Mouse (Mus musculus) ES-Bruce4 (cell line): ENCODE measurements around the gene Tmcc2. TPM values are rescaled to one million over a fixed set of nuclear protein-coding genes. Genes with fewer than 3 reads are reported as not detected.

Source experiments
- H3K27ac ChIP-seq: 2 replicates; pipeline ENCODE4 v1.5.1; 2012; ENCODE audit warnings: low read length, inconsistent platforms; ENCODE audit not compliant: insufficient read depth
- H3K27me3 ChIP-seq: 2 replicates; pipeline ENCODE4 v1.6.1; 2012; ENCODE audit warnings: mild to moderate bottlenecking, low read length, inconsistent platforms; ENCODE audit not compliant: control insufficient read depth, poor library complexity, insufficient read depth, severe bottlenecking
- H3K36me3 ChIP-seq: 2 replicates; pipeline ENCODE4 v1.6.1; 2012; ENCODE audit warnings: inconsistent platforms, mild to moderate bottlenecking, low read length, moderate library complexity; ENCODE audit not compliant: control insufficient read depth, poor library complexity, insufficient read depth, severe bottlenecking
- H3K4me1 ChIP-seq: one replicate; pipeline ENCODE4 v1.8.1; 2011; ENCODE audit warnings: low read length; ENCODE audit not compliant: control insufficient read depth, insufficient read depth
- H3K4me3 ChIP-seq: 2 replicates; pipeline ENCODE4 v1.5.1; 2011; ENCODE audit warnings: low read depth, mild to moderate bottlenecking, low read length
- H3K9ac ChIP-seq: 2 replicates; pipeline ENCODE4 v1.6.1; 2012; ENCODE audit warnings: low read depth, mild to moderate bottlenecking, inconsistent platforms; ENCODE audit not compliant: poor library complexity, severe bottlenecking
- H3K9me3 ChIP-seq: replicated peaks from 2 replicates; pipeline ENCODE4 v1.6.1; 2012; ENCODE audit warnings: mild to moderate bottlenecking, low read length, inconsistent platforms; ENCODE audit not compliant: control insufficient read depth, poor library complexity, insufficient read depth, severe bottlenecking
- CTCF ChIP-seq: IDR thresholded peaks from one replicate; pipeline ENCODE4 v1.8.1; 2011; ENCODE audit warnings: low read depth, low read length
- EP300 ChIP-seq: IDR thresholded peaks from 2 replicates; pipeline ENCODE4 v1.6.1; 2011; ENCODE audit warnings: low read depth, low read length; ENCODE audit not compliant: insufficient read depth
- POLR2A ChIP-seq: IDR thresholded peaks from one replicate; pipeline ENCODE4 v1.8.1; 2011; ENCODE audit warnings: low read length; ENCODE audit not compliant: insufficient read depth
- polyA plus RNA-seq: library from polyadenylated mRNA; stranded (reverse); fragments of >200 nt; gene quantifications from 2 replicates; pipeline ENCODE4 v1.2.4, GENCODE M21; 2011; ENCODE audit warnings: low read depth; ENCODE audit not compliant: missing spikeins, insufficient read depth, insufficient read length

Gene Tmcc2
- polyA plus RNA-seq, 1 experiment, result 11.1 TPM

- Histone ChIP-seq H3K27me3 (no peaks in the 10 kb centered on the region), H3K9ac (no peak overlapping the region), H3K27ac (no peak overlapping the region), H3K36me3 (no peaks in the 10 kb centered on the region), H3K4me3 (no peak overlapping the region), H3K9me3 (no peaks in the 10 kb centered on the region), H3K4me1 (peaks cover 18% of the 10 kb centered on the region)
- TF ChIP-seq POLR2A (no peak), CTCF (no peak), EP300 (no peak)
Observed at GRCm38 (mm10) chr1:132338027-132338660, 52.9 kb downstream of the Tmcc2 start.

- Histone ChIP-seq H3K9me3 (no peaks in the 10 kb centered on the region), H3K4me1 (peaks cover 16% of the 10 kb centered on the region), H3K4me3 (no peak overlapping the region), H3K36me3 (no peaks in the 10 kb centered on the region), H3K27ac (no peak overlapping the region), H3K9ac (no peak overlapping the region), H3K27me3 (no peaks in the 10 kb centered on the region)
- no peak for TF ChIP-seq POLR2A
- TF ChIP-seq EP300, result no peak
- TF ChIP-seq CTCF, result no peak
Observed at GRCm38 (mm10) chr1:132336921-132337320, 54.2 kb downstream of the Tmcc2 start.

- no peak overlapping the region for H3K4me3 ChIP-seq
- TF ChIP-seq EP300 (peak; percentile 55; the same call in 1 of the 2 replicates), CTCF (no peak)
- peaks cover 2% of the 10 kb centered on the region; the same call in 1 of the 2 replicates for H3K36me3 ChIP-seq
- peaks cover 14% of the 10 kb centered on the region for H3K4me1 ChIP-seq
- no peaks in the 10 kb centered on the region for H3K9me3 ChIP-seq
- H3K27ac ChIP-seq, result no peak overlapping the region
- H3K9ac ChIP-seq, result no peak overlapping the region
- H3K27me3 ChIP-seq, result no peaks in the 10 kb centered on the region
Observed at GRCm38 (mm10) chr1:132335378-132335965, 55.6 kb downstream of the Tmcc2 start.

GRCm38 (mm10) chr1:132334178-132334801, 56.8 kb downstream of the Tmcc2 start:
- H3K27ac ChIP-seq, result peak overlapping the region; percentile 72
- peaks cover 8% of the 10 kb centered on the region; the same call in 1 of the 2 replicates for H3K36me3 ChIP-seq
- H3K9ac ChIP-seq, result no peak overlapping the region
- H3K4me1 ChIP-seq, result peaks cover 18% of the 10 kb centered on the region
- no peaks in the 10 kb centered on the region for H3K9me3 ChIP-seq
- H3K27me3 ChIP-seq, result no peaks in the 10 kb centered on the region
- no peak overlapping the region for H3K4me3 ChIP-seq
- TF ChIP-seq EP300, result no peak
- no peak for TF ChIP-seq POLR2A
- no peak for TF ChIP-seq CTCF

GRCm38 (mm10) chr1:132333675-132334141, 57.4 kb downstream of the Tmcc2 start:
- Histone ChIP-seq H3K27me3 (no peaks in the 10 kb centered on the region), H3K4me3 (no peak overlapping the region), H3K9me3 (no peaks in the 10 kb centered on the region), H3K4me1 (peaks cover 18% of the 10 kb centered on the region), H3K27ac (peak overlapping the region; percentile 72), H3K36me3 (peaks cover 10% of the 10 kb centered on the region; the same call in 1 of the 2 replicates), H3K9ac (no peak overlapping the region)
- no peak for TF ChIP-seq CTCF
- TF ChIP-seq EP300, result peak; percentile 82
- no peak for TF ChIP-seq POLR2A

- Histone ChIP-seq H3K27ac (peak overlapping the region; percentile 70), H3K9me3 (no peaks in the 10 kb centered on the region), H3K36me3 (peaks cover 15% of the 10 kb centered on the region), H3K27me3 (no peaks in the 10 kb centered on the region), H3K4me1 (peaks cover 18% of the 10 kb centered on the region), H3K4me3 (no peak overlapping the region), H3K9ac (no peak overlapping the region)
- no peak for TF ChIP-seq CTCF
- no peak for TF ChIP-seq POLR2A
- TF ChIP-seq EP300, result no peak
Observed at GRCm38 (mm10) chr1:132333201-132333600, 57.9 kb downstream of the Tmcc2 start.
